Mouse (Mus musculus) lung, embryonic 16.5 days (tissue): ENCODE measurements around the gene Wfikkn2. TPM values are rescaled to one million over a fixed set of nuclear protein-coding genes. Genes with fewer than 3 reads are reported as not detected.

ENCODE experiments used
- ATAC-seq: fragments of 200-750 bp; cut with Nextera tagmentation; 2 replicates; pipeline ENCODE4 v1.8.0; 2017; ENCODE audit warnings: low read depth, mild to moderate bottlenecking, moderate library complexity
- H3K27ac ChIP-seq: fragments of 300-500 bp; sonication (generic); 2 replicates; pipeline ENCODE4 v1.5.1; 2014; ENCODE audit warnings: mild to moderate bottlenecking, control low read depth, low read length
- H3K27me3 ChIP-seq: fragments of 300-500 bp; sonication (generic); 2 replicates; pipeline ENCODE4 v1.6.1; 2014; ENCODE audit warnings: low read depth, low read length, mixed read lengths; ENCODE audit not compliant: control insufficient read depth, insufficient read depth
- H3K36me3 ChIP-seq: fragments of 300-500 bp; sonication (generic); 2 replicates; pipeline ENCODE4 v1.6.1; 2014; ENCODE audit warnings: low read length; ENCODE audit not compliant: control insufficient read depth, insufficient read depth
- H3K4me1 ChIP-seq: fragments of 300-500 bp; sonication (generic); replicated peaks from 2 replicates; pipeline ENCODE4 v1.6.1; 2014; ENCODE audit warnings: low read length, mixed read lengths; ENCODE audit not compliant: control insufficient read depth, insufficient read depth
- H3K4me2 ChIP-seq: fragments of 300-500 bp; sonication (generic); 2 replicates; pipeline ENCODE4 v1.6.1; 2014; ENCODE audit warnings: low read depth, low read length, control low read depth
- H3K4me3 ChIP-seq: fragments of 300-500 bp; sonication (generic); 2 replicates; pipeline ENCODE4 v1.5.1; 2014; ENCODE audit warnings: mild to moderate bottlenecking, low read length, control low read depth
- H3K9ac ChIP-seq: fragments of 300-500 bp; sonication (generic); 2 replicates; pipeline ENCODE4 v1.6.1; 2014; ENCODE audit warnings: low read length, control low read depth
- H3K9me3 ChIP-seq: fragments of 300-500 bp; sonication (generic); 2 replicates; pipeline ENCODE4 v1.6.1; 2016; ENCODE audit warnings: low read length; ENCODE audit not compliant: control insufficient read depth
- WGBS: fragments of 180-500 bp; shearing (Covaris S2); extraction: QIAGEN DNeasy Blood & Tissue Kit; methylation state at CpG from one replicate; pipeline ENCODE4 v1.1.7; 2014; 5-methylcytosine and 5-hydroxymethylcytosine counted together
- polyA plus RNA-seq: library from polyadenylated mRNA; unstranded; fragments of >200 nt; fragmentation: Nextera tagmentation; extraction: Ambion mirVana; gene quantifications from 2 replicates; pipeline ENCODE4 v1.2.1, GENCODE M21; 2015

Gene Wfikkn2
- polyA plus RNA-seq, 1 experiment from 2014 or later: 1.2 TPM

DNA sequence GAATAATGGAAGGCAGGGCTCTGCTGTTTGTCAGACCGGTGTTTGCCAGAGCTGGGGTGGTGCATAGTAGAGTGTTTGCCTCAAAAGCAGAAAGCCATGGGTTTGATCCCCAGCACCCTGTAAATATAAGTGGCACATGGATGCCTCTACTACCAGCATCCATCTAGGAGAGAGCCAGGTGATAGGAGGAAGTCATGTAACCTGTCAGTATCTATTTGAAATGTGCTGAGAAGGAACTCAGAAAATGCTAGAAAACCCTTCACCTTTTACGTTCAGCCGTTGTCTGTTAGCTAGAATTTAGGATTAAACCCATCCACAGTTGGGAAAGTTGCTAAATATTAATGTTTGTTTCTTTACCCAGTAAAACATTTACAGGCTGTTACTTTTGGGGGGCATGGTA lies 30.2 kb downstream of the Wfikkn2 start:
- WGBS: 93% methylated on average over 3 of the region's 3 CpGs
- peaks cover 5% of the 10 kb centered on the region for H3K36me3 ChIP-seq
- no peak for ATAC-seq

DNA sequence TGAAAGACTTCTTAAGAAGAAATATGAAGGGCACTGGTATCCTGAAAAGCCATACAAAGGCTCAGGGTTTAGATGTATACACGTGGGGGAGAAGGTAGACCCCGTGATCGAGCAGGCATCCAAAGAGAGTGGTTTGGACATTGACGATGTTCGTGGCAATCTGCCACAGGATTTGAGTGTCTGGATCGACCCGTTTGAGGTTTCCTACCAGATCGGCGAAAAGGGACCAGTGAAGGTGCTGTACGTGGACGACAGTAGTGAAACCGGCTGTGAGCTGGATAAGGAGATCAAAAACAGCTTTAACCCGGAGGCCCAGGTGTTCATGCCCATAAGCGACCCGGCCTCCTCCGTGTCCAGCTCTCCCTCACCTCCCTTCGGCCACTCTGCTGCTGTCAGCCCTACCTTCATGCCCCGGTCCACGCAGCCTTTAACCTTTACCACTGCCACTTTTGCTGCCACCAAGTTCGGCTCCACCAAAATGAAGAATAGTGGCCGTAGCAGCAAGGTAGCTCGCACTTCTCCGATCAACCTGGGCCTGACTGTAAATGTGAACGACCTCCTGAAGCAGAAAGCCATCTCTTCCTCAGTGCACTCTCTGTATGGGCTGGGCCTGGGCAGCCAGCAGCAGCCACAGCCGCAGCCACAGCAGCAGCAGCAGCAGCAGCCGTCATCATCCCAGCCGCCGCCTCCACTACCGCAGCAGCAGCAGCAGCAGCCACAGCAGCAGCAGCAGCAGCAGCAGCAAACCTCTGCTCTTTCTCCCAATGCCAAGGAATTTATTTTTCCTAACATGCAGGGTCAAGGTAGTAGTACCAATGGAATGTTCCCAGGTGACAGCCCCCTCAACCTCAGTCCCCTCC lies 31.8 kb downstream of the Wfikkn2 start:
- H3K9me3 ChIP-seq: no peaks in the 10 kb centered on the region
- no peaks in the 10 kb centered on the region for H3K27me3 ChIP-seq
- no peak overlapping the region for H3K4me3 ChIP-seq
- ATAC-seq: no peak
- no peak overlapping the region for H3K27ac ChIP-seq
- 87% methylated on average over 29 of the region's 29 CpGs for WGBS
- 0 out of 2 replicates have a peak, but pooled peaks cover 4% of the 10 kb centered on the region for H3K4me1 ChIP-seq
- H3K36me3 ChIP-seq: peaks cover 5% of the 10 kb centered on the region
- no peak overlapping the region for H3K9ac ChIP-seq
- 0 out of 2 replicates have a peak overlapping the region, but pooled peaks have one; percentile 17 for H3K4me2 ChIP-seq

More for the DNA sequence above, 30.2 kb downstream of the Wfikkn2 start:
- no peak overlapping the region for H3K4me2 ChIP-seq
- no peak overlapping the region for H3K9ac ChIP-seq
- H3K27ac ChIP-seq: no peak overlapping the region
- no peaks in the 10 kb centered on the region for H3K27me3 ChIP-seq
- no peaks in the 10 kb centered on the region for H3K9me3 ChIP-seq
- 0 out of 2 replicates have a peak, but pooled peaks cover 2% of the 10 kb centered on the region for H3K4me1 ChIP-seq
- no peak overlapping the region for H3K4me3 ChIP-seq

DNA sequence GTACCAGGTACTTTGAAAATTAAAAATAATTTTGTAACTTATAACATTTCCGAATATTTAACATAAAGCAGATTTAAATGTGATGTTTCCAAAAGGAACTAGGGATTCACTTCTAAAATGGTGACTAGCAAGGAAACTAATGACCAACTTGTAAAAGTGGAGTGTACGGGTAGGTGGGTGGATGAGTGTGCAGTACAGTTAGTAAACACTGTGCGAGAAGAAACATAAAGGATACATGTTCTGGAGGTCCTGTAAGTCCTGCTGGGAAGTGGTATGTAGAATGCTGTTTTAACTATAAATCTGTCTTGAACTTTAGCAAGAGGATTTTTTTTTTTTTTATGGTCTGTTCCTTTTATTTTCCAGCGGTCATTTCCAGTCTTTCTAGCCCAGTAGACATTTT lies 32.8 kb downstream of the Wfikkn2 start:
- no peaks in the 10 kb centered on the region for H3K9me3 ChIP-seq
- H3K9ac ChIP-seq: no peak overlapping the region
- 67% methylated on average over 4 of the region's 4 CpGs for WGBS
- no peaks in the 10 kb centered on the region for H3K27me3 ChIP-seq
- 0 out of 2 replicates have a peak, but pooled peaks cover 4% of the 10 kb centered on the region for H3K4me1 ChIP-seq
- peaks cover 5% of the 10 kb centered on the region for H3K36me3 ChIP-seq
- peak overlapping the region; percentile 24 for H3K4me3 ChIP-seq
- no peak for ATAC-seq
- H3K27ac ChIP-seq: no peak overlapping the region
- peak overlapping the region; percentile 36; the same call in 1 of the 2 replicates for H3K4me2 ChIP-seq

DNA sequence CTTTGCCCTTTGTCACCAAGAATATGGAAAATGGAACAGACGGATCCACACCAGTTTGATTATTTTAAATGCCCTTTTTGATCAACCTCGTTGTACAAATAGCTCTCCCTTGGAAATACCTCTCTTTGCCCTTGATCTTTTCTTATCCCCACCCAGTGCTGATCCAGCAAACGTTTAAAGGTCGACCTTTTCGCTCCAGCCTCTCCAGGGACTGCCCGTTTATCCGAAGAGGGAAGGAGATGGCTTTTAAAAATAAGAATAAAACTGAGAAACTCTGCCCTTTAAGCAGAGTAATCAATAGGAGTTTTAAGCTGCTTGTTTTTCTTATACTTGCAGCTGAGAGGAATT lies 33.3 kb downstream of the Wfikkn2 start:
- Histone ChIP-seq H3K27ac (0 out of 2 replicates have a peak overlapping the region, but pooled peaks have one; percentile 21), H3K36me3 (peaks cover 5% of the 10 kb centered on the region), H3K4me3 (peak overlapping the region; percentile 96), H3K27me3 (no peaks in the 10 kb centered on the region), H3K4me2 (peak overlapping the region; percentile 70), H3K9ac (peak overlapping the region; percentile 96), H3K4me1 (0 out of 2 replicates have a peak, but pooled peaks cover 4% of the 10 kb centered on the region), H3K9me3 (no peaks in the 10 kb centered on the region)
- 2% methylated on average over 7 of the region's 7 CpGs for WGBS
- ATAC-seq: no peak

DNA sequence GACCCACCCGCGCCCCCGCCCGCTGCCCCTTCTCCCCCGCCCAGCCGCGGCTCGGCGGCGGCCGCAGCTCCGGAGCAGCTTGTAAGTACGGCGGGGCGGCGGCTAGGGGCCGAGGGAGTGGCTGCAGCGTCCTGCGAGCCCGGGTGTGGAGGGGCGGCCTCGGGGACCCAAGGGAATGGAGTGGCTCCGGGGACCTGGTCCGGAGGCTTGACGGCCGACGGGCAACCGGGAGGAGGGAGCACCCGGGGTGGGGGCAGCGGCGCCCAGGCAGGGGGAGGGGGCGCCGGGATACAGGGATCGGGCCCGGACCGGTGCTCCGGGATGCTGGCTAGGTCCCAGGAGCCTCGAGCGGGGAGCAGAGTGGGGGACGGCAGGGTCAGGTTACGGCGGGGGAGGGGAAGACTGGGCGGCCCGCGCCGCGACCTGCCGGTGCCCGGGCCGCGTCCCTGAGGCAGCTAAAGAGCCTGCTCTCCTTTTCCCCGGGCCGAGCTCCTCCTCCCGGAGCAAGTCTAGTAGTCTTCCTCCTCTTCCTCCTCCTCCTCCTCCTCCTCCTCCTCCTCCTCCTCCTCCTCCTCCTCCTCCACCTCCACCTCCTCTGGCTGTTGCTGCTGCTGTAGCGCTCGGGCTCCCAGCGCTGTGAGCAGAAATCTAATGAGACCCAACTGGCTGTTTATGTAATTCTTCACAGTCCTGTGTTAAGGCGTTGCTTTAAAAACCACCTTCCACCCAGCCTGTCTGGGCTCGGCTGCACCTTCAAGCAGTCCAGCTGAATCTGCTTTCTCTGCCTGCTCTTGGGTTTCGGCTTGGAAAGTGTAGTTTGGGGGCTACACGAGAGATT lies 33.9 kb downstream of the Wfikkn2 start:
- under 1% methylated on average over 36 of the region's 61 CpGs for WGBS
- Histone ChIP-seq H3K4me2 (peak overlapping the region; percentile 70), H3K9ac (peak overlapping the region; percentile 96), H3K4me3 (peak overlapping the region; percentile 96), H3K9me3 (no peaks in the 10 kb centered on the region), H3K4me1 (0 out of 2 replicates have a peak, but pooled peaks cover 4% of the 10 kb centered on the region), H3K27ac (peak overlapping the region; percentile 97), H3K27me3 (no peaks in the 10 kb centered on the region), H3K36me3 (peaks cover 5% of the 10 kb centered on the region)
- ATAC-seq: peak; percentile 37

DNA sequence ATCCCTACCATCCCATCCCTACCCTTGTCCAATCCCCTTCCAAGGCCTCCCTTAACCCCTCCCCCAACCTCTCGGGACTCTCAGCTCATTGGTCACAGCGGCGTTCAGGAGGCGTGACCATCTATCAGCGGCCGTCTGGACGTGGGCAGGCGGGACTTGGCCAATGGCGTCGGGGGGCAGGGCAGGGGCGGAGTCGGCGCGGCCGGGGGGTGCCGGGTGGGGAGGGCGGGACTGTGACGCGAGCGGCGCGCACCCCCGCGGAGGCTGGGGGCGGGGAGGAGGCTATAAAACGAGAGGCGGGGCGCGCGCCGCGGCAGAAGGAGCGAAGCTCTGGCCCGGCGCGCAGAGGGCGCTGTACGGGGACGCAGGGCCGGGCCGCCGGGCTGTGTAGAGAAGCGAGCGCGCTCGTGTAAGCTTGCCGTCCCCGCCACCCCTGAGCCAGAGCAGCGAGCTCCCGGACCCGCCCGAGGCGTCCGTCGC lies 34.6 kb downstream of the Wfikkn2 start, which contains the start of gene Tob1:
Gene Tob1, plus strand, starts transcription at position 331 of the 480 bp plus-strand sequence.
- Histone ChIP-seq H3K4me3 (peak within 1 kb of the TSS; percentile 96), H3K27me3 (no peaks in the 10 kb centered on the region), H3K4me1 (0 out of 2 replicates have a peak, but pooled peaks cover 4% of the 10 kb centered on the region), H3K9ac (peak within 1 kb of the TSS; percentile 96), H3K36me3 (peaks cover 5% of the 10 kb centered on the region), H3K9me3 (no peaks in the 10 kb centered on the region), H3K4me2 (peak within 1 kb of the TSS; percentile 97), H3K27ac (peak within 1 kb of the TSS; percentile 98)
- under 1% methylated on average over 38 of the region's 55 CpGs for WGBS
- peak; percentile 96 for ATAC-seq

DNA sequence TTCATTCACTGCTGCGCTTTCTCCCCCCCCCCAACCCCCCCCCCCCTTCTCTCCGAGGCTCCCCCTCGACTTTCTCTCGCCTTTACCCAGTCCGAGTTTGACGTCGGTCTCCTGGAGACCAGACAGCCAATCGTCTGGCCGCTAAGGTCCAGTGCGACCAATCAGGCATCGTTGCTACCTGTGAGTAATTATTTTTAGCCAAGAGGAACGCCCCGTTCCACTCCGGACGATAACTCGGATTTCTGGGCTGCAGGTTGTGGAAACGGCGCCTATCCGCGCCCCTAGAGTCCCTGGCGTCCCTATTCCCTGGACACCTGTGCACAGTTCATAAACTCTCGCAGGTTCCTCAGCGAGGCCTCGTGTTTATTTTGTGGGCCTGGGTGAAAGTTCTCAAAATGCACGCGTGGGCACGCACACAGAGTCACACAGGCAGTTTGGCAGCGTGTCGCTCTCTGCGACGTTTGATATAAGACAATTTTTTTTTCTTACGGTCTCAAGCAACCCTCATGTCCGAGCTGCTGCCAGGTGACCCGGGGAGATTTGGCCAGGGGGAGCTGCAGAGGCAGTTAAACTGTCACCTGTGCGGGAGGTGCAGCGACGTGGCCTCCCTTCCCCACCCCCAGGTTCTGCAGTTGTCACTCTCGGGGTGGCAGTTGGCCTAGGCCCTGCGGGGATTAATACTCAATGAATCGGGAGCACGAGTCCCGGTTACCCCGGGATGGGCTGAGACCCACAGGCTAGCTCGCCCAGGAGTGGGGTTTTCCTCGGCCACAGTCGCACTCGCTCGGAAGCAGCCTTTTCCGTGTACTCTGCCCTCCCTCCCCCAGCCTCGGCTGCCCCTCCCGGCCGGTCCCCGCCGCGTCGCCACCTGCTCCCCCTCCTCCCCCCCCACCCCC lies 35.4 kb downstream of the Wfikkn2 start:
- peaks cover 5% of the 10 kb centered on the region for H3K36me3 ChIP-seq
- H3K4me3 ChIP-seq: peak overlapping the region; percentile 61
- 0 out of 2 replicates have a peak, but pooled peaks cover 4% of the 10 kb centered on the region for H3K4me1 ChIP-seq
- H3K4me2 ChIP-seq: peak overlapping the region; percentile 97
- H3K27me3 ChIP-seq: no peaks in the 10 kb centered on the region
- WGBS: 1% methylated on average over 48 of the region's 56 CpGs
- peak overlapping the region; percentile 78 for H3K9ac ChIP-seq
- no peaks in the 10 kb centered on the region for H3K9me3 ChIP-seq
- ATAC-seq: peak; percentile 80
- H3K27ac ChIP-seq: peak overlapping the region; percentile 98

DNA sequence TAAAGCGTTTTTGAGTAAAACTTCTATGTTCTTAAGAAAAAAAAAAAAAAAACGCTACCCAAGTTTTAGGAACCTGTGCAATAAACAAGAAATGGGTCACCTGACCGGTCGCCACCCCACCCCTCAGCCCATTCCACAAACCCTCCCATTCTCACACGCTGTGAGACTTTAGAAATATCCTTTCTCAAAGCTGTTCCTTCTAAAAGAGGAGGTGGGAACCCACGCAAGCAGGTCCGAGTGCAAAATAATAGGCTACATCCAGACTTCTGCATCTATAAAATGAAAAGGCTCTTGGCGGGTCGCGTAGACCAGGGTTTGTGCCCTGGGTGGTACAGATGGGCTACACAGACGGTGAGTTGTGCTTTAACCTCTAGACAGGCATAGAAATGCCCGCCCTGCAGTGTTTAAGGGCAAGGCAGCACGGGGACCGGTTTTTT lies 36.1 kb downstream of the Wfikkn2 start:
- Histone ChIP-seq H3K9ac (peak overlapping the region; percentile 74), H3K27ac (peak overlapping the region; percentile 98), H3K4me2 (peak overlapping the region; percentile 97), H3K36me3 (peaks cover 5% of the 10 kb centered on the region), H3K4me1 (0 out of 2 replicates have a peak, but pooled peaks cover 4% of the 10 kb centered on the region), H3K4me3 (peak overlapping the region; percentile 61), H3K9me3 (no peaks in the 10 kb centered on the region), H3K27me3 (no peaks in the 10 kb centered on the region)
- ATAC-seq: no peak
- WGBS: under 1% methylated on average over 14 of the region's 14 CpGs
